In the genomic region with DNA sequence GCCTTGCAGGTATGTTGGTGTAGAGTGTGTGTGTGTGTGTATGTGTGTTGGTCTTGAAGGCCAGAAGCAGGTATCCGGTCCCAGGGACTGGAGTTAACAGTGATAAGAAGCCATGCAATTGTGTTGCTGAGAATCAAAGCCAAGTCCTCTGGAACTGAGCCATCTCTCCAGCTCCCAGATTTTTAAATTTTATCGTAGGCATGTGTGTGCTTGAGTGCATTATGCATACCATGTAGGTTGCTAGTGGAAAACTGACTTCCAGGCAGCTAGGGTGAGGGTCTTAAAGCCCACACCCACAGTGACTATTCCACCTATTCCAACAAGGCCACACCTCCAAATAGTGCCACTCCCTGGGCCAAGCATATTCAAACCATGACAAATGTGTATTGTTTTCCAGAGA, we compare ENCODE assay signal across 11 mouse cellular contexts.
"Had no signal": no experiment of that assay in that cellular context is flagged by ENCODE, and none has a peak within 500 bp of the region (broad histone marks: within the 10 kb centered on the region; RNA-seq: fewer than 3 reads in every experiment).

No protein-coding gene starts in this region.

- DNase-seq: kidney, adult 2 months; kidney, postnatal 14 days; layer of hippocampus, postnatal 36 days; liver, embryonic 13.5 days; lung, adult 18-20 months; lung, postnatal 4 days; right cerebral cortex, postnatal 14 days; thymus, postnatal 36 days had no signal

- H3K4me3 ChIP-seq: limb, embryonic 15.5 days; liver, embryonic 13.5 days had no signal

- H3K27me3 ChIP-seq: kidney, embryonic 15.5 days; limb, embryonic 15.5 days; liver, embryonic 13.5 days; neural tube, embryonic 13.5 days had no signal
